Mouse (Mus musculus) midbrain, postnatal 0 days (tissue): ENCODE data around the gene Fbxl17. TPM values are rescaled to one million over a fixed set of nuclear protein-coding genes. Genes with fewer than 3 reads are reported as not detected.
A peak's percentile ranks its signal among the peaks of the same experiment; 100 is the strongest.

Experiments
- ATAC-seq: fragments of 200-750 bp; cut with Nextera tagmentation; 2 replicates; pipeline ENCODE4 v1.8.0; 2017; ENCODE audit warnings: moderate number of reproducible peaks, mild to moderate bottlenecking, moderate TSS enrichment, moderate library complexity; ENCODE audit not compliant: low FRiP score
- DNase-seq: peaks from one replicate; pipeline ENCODE4 v3.0.0-alpha.2; 2015; ENCODE audit warnings: low spot score
- H3K27ac ChIP-seq: fragments of 300-500 bp; sonication (generic); 2 replicates; pipeline ENCODE4 v1.5.1; 2014; ENCODE audit warnings: low read depth, mild to moderate bottlenecking, low read length, mixed read lengths
- H3K27me3 ChIP-seq: fragments of 300-500 bp; sonication (generic); 2 replicates; pipeline ENCODE4 v1.6.1; 2014; ENCODE audit warnings: low read length, control low read depth, mixed read lengths; ENCODE audit not compliant: insufficient read depth
- H3K36me3 ChIP-seq: fragments of 300-500 bp; sonication (generic); 2 replicates; pipeline ENCODE4 v1.6.1; 2014; ENCODE audit warnings: low read length, control low read depth, mixed read lengths; ENCODE audit not compliant: insufficient read depth
- H3K4me1 ChIP-seq: fragments of 300-500 bp; sonication (generic); 2 replicates; pipeline ENCODE4 v1.6.1; 2014; ENCODE audit warnings: mild to moderate bottlenecking, control low read depth, antibody characterized with exemption, low read length, mixed read lengths; ENCODE audit not compliant: insufficient read depth
- H3K4me2 ChIP-seq: fragments of 300-500 bp; sonication (generic); 2 replicates; pipeline ENCODE4 v1.6.1; 2014; ENCODE audit warnings: low read depth, mild to moderate bottlenecking, low read length, mixed read lengths; ENCODE audit not compliant: poor library complexity, severe bottlenecking
- H3K4me3 ChIP-seq: fragments of 300-500 bp; sonication (generic); 2 replicates; pipeline ENCODE4 v1.5.1; 2014; ENCODE audit warnings: low read depth, mild to moderate bottlenecking, low read length, moderate library complexity
- H3K9ac ChIP-seq: fragments of 300-500 bp; sonication (generic); replicated peaks from 2 replicates; pipeline ENCODE4 v1.6.1; 2014; ENCODE audit warnings: mild to moderate bottlenecking, low read length, moderate library complexity, mixed read lengths; ENCODE audit not compliant: poor library complexity, severe bottlenecking
- H3K9me3 ChIP-seq: fragments of 300-500 bp; sonication (generic); 2 replicates; pipeline ENCODE4 v1.6.1; 2016; ENCODE audit warnings: low read length, control low read depth
- CTCF ChIP-seq: IDR thresholded peaks from 2 replicates; pipeline ENCODE4 v1.5.1; 2016; ENCODE audit warnings: antibody characterized with exemption, mild to moderate bottlenecking
- WGBS: fragments of 180-500 bp; shearing (Covaris S2); extraction: QIAGEN DNeasy Blood & Tissue Kit; methylation state at CpG from one replicate; pipeline ENCODE4 v1.1.7; 2014; 5-methylcytosine and 5-hydroxymethylcytosine counted together
- polyA plus RNA-seq: library from polyadenylated mRNA; unstranded; fragments of >200 nt; fragmentation: Nextera tagmentation; extraction: Ambion mirVana; gene quantifications from 2 replicates; pipeline ENCODE4 v1.2.1, GENCODE M21; 2015
- total RNA-seq: library from RNA; depleted of rRNA; stranded (reverse); fragments of >200 nt; gene quantifications from 2 replicates; pipeline ENCODE4 v1.2.3, GENCODE M21; 2014; rRNA removed

The Fbxl17 gene
- 39.2 and 46.0 TPM in 2 replicates for total RNA-seq
- 16.3 and 16.6 TPM in 2 replicates for polyA plus RNA-seq

GRCm38 (mm10) chr17:63499636-63500155 is at the start of gene Fbxl17:
Gene Fbxl17, minus strand, starts transcription at chr17:63500017.
- peaks cover 22% of the 10 kb centered on the region for H3K4me1 ChIP-seq
- H3K27ac ChIP-seq, result peak within 1 kb of the TSS; percentile 96
- H3K9me3 ChIP-seq, result no peaks in the 10 kb centered on the region
- DNase-seq, result peak; percentile 54
- under 1% methylated on average over 46 of the region's 80 CpGs for WGBS
- no peaks in the 10 kb centered on the region for H3K27me3 ChIP-seq
- peak within 1 kb of the TSS; percentile 90 for H3K4me2 ChIP-seq
- no peak for TF ChIP-seq CTCF
- H3K4me3 ChIP-seq, result peak within 1 kb of the TSS; percentile 82
- peak; percentile 74 for ATAC-seq
- peak within 1 kb of the TSS; percentile 99 for H3K9ac ChIP-seq
- H3K36me3 ChIP-seq, result no peaks in the 10 kb centered on the region

DNA sequence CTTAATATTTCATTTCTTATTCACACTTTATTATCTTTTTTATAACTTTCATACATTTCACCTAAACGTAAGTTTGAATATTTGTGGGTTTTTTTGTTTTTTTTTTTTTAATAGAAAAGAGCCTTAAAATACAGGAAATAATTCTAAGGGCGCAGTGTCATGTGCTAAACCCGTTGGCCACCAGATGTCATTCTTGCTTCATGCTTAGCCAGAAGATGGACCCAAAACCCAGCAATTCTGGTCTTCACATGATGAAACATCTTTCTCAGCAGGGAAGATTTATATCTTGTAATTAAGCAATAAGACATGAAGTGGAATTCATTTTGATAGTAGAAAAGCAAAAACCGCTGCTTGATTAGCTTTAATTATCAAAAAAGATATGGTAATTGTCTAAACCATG is 47.6 kb upstream of the Fbxl17 start:
- no peak overlapping the region for H3K9ac ChIP-seq
- peak; percentile 82 for TF ChIP-seq CTCF
- no peaks in the 10 kb centered on the region for H3K36me3 ChIP-seq
- H3K4me2 ChIP-seq, result no peak overlapping the region
- ATAC-seq, result no peak
- H3K4me3 ChIP-seq, result no peak overlapping the region
- H3K27me3 ChIP-seq, result no peaks in the 10 kb centered on the region
- 87% methylated on average over 4 of the region's 4 CpGs for WGBS
- no peak overlapping the region for H3K27ac ChIP-seq
- H3K9me3 ChIP-seq, result no peaks in the 10 kb centered on the region
- DNase-seq, result peak; percentile 73
- H3K4me1 ChIP-seq, result no peaks in the 10 kb centered on the region

DNA sequence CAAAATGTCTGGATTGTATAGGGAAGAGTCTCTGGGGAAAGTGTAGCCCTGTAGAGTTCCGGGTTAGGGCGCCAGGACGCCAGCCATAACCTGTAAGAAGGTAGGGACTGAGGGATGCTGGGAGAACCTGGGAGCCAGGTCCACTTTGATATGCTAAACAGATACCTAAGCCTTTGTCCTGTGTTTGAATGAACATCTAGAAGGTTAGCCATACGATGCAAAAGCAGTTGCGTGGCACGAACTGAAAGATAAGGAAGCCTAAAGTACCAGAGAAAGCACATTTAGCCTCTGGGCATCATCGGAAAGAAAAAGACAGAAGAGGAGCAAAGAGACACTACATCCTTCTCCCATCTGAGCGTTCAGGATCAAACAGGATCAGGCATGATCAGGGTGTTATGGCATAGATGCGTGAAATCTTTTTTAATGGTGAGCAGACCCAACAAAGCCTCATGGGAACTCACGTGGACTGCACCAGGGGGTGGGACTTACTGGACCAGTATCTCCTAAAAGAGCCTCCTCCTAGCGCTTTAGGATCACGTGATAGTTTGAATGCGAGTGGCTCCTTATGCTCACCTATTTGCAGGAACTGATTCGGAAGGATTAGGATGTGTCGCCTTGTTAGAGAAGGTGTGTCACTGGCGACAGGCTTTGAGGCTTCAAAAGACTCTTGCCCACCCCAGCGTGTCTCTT is 34.9 kb upstream of the Fbxl17 start:
- ATAC-seq (no peak), DNase-seq (no peak)
- Histone ChIP-seq H3K27me3 (no peaks in the 10 kb centered on the region), H3K4me3 (no peak overlapping the region), H3K9ac (no peak overlapping the region), H3K4me1 (no peaks in the 10 kb centered on the region), H3K4me2 (no peak overlapping the region), H3K36me3 (no peaks in the 10 kb centered on the region), H3K9me3 (no peaks in the 10 kb centered on the region), H3K27ac (no peak overlapping the region)
- WGBS, result 85% methylated on average over 17 of the region's 17 CpGs
- no peak for TF ChIP-seq CTCF

DNA sequence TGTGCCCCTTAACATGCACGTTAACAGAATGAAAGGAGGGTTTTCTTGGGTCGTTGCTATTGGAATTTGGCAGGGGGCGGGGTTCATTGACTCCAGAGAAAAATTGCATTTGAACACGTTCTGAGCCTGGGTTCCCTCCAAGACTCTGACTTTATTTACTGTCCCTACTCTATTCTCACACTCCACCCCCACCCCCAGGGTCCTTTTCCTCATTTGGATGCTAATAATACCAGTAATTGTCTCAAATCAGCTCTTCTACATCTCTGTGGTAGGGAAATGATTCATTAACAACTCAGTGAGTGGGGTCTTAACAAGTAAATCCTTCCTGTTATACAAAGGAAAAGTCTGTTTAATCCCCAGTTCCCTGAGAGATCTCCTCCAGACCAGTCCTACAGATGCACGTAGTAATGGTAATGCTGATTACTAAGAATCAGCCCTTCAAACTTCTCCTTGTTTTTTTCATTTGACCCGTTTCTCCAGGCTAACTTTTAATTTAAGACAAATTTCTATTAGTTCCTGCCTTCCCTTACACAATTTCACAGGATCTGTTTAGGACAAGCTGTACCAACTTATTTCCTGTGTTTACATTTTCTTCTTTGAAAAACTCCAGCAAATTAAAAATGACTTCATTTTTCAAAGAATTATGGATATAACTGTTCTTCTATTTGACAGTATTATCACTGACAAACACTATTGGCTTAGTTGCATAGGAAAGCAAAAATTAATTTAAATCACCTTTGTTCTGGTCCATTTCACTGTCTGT is 33.4 kb upstream of the Fbxl17 start:
- 18% methylated on average over 6 of the region's 6 CpGs for WGBS
- Histone ChIP-seq H3K27ac (no peak overlapping the region), H3K27me3 (no peaks in the 10 kb centered on the region), H3K4me3 (no peak overlapping the region), H3K9ac (no peak overlapping the region), H3K36me3 (no peaks in the 10 kb centered on the region), H3K4me2 (no peak overlapping the region), H3K9me3 (no peaks in the 10 kb centered on the region), H3K4me1 (no peaks in the 10 kb centered on the region)
- ATAC-seq (no peak), DNase-seq (no peak)
- TF ChIP-seq CTCF, result no peak

DNA sequence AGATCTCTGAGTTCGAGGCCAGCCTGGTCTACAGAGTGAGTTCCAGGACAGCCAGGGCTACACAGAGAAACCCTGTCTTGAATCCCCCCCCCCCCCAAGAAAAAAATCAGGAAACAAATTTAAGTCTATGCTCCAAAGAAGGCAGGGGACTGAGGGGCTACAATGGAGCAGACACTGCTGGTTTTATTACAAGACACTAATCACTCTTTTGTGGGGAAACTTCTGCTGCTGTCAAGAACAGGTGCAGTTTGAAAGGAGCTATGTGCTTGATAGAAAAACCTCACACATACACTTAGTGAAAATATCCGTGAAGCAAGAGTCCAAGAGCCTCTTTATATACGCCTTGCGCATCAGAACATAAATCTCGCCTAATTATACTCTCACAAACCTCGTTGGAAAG is 29.7 kb upstream of the Fbxl17 start:
- WGBS, result 64% methylated on average over 6 of the region's 6 CpGs
- no peak overlapping the region for H3K4me2 ChIP-seq

GRCm38 (mm10) chr17:63520691-63521090 is 20.9 kb upstream of the Fbxl17 start:
- Histone ChIP-seq H3K4me2 (no peak overlapping the region), H3K4me1 (no peaks in the 10 kb centered on the region), H3K9me3 (no peaks in the 10 kb centered on the region), H3K27ac (no peak overlapping the region), H3K27me3 (no peaks in the 10 kb centered on the region), H3K4me3 (no peak overlapping the region), H3K36me3 (no peaks in the 10 kb centered on the region), H3K9ac (no peak overlapping the region)
- WGBS, result 86% methylated on average over 2 of the region's 2 CpGs
- ATAC-seq (no peak), DNase-seq (no peak)
- TF ChIP-seq CTCF, result no peak

More for the DNA sequence above, 29.7 kb upstream of the Fbxl17 start:
- ATAC-seq, result no peak
- Histone ChIP-seq H3K36me3 (no peaks in the 10 kb centered on the region), H3K27ac (no peak overlapping the region), H3K4me3 (no peak overlapping the region), H3K9me3 (no peaks in the 10 kb centered on the region), H3K27me3 (no peaks in the 10 kb centered on the region), H3K9ac (no peak overlapping the region), H3K4me1 (no peaks in the 10 kb centered on the region)
- TF ChIP-seq CTCF, result no peak
- no peak for DNase-seq
